Mouse (Mus musculus) cerebellum, adult 2 months (tissue): Measurements from ENCODE around the gene Clta.

Experiments
- CTCF ChIP-seq: fragments of 200-500 bp; IDR thresholded peaks from 2 replicates; pipeline ENCODE4 v1.5.1; 2011; ENCODE audit warnings: low read depth, mild to moderate bottlenecking, control low read depth, low read length, moderate library complexity, borderline replicate concordance; ENCODE audit not compliant: insufficient read depth
- POLR2A ChIP-seq: fragments of 200-500 bp; IDR thresholded peaks from 2 replicates; pipeline ENCODE4 v1.6.1; 2011; ENCODE audit warnings: low read length, control low read depth, borderline replicate concordance; ENCODE audit not compliant: insufficient read depth

- TF ChIP-seq CTCF (no peak), POLR2A (no peak)
Measured at GRCm38 (mm10) chr4:44003622-44004021, 630 bp upstream of the Clta start.
